Mouse (Mus musculus): ENCODE measurements at regions not wholly inside any gene's neighbourhood (a gene's known extent, or its start where the extent isn't known, plus 50 kb on each side); places are given as distances from the start of the nearest gene placed in this dataset.

GRCm38 (mm10) chr8:42973619-42974539 lies 167.4 kb downstream of the Triml1 start:
- no peak for DNase-seq (ENCODE audit: low read depth, low spot score)

GRCm38 (mm10) chr8:42972545-42972944 lies 168.7 kb downstream of the Triml1 start:
- DNase-seq (ENCODE audit: low read depth, low spot score), result no peak

- DNase-seq (ENCODE audit: low read depth, low spot score), result no peak
These were observed 173.4 kb downstream of the Triml1 start for GRCm38 (mm10) chr8:42967862-42968395.

- DNase-seq (ENCODE audit: low read depth, low spot score), result no peak
These were observed 176.8 kb downstream of the Triml1 start for GRCm38 (mm10) chr8:42964507-42964906.

GRCm38 (mm10) chr8:42958052-42958805 lies 183.1 kb downstream of the Triml1 start:
- peak; percentile 63 for DNase-seq (ENCODE audit: low read depth, low spot score)

GRCm38 (mm10) chr8:42932609-42933008 lies 208.7 kb downstream of the Triml1 start:
- no peak for DNase-seq (ENCODE audit: low read depth, low spot score)

GRCm38 (mm10) chr8:42891658-42892057 lies 249.6 kb downstream of the Triml1 start:
- DNase-seq (ENCODE audit: low read depth, low spot score), result no peak

- DNase-seq (ENCODE audit: low read depth, low spot score), result peak; percentile 32
These were observed 254.8 kb downstream of the Triml1 start for GRCm38 (mm10) chr8:42886516-42886915.

GRCm38 (mm10) chr8:42870262-42870661 lies 271.0 kb downstream of the Triml1 start:
- no peak for DNase-seq (ENCODE audit: low read depth, low spot score)
